Mouse (Mus musculus) adrenal gland, adult (tissue): ENCODE results near the gene Gm6460.
"Not testable (repeated sequence)": the region's sequence is repeated elsewhere in the genome, so short reads cannot be mapped to it uniquely, and the experiment has no call there.

Experiments used
- DNase-seq, 2 experiments: peaks; one replicate each; pipeline ENCODE4 v3.0.0; 2022 to 2023; ENCODE audit warnings: low spot score in 1 of 2; ENCODE audit not compliant: inconsistent age in 2 of 2

Gene Gm6460

GRCm38 (mm10) chr5:11594613-11595012, at the start of gene Gm6460:
Gene Gm6460, plus strand, starts transcription at chr5:11594913.
- DNase-seq: not testable (repeated sequence)
